Mouse (Mus musculus): ENCODE results near the gene Mettl27. TPM values are rescaled to one million over a fixed set of nuclear protein-coding genes. Genes with fewer than 3 reads are reported as not detected.

The Mettl27 gene
- polyA plus RNA-seq, 1 experiment from 2014 or later = 26.1 TPM

- no peaks in the 10 kb centered on the region for H3K27me3 ChIP-seq
- peaks cover 11% of the 10 kb centered on the region; the same call in 1 of the 2 replicates for H3K4me1 ChIP-seq
- no peak overlapping the region for H3K9ac ChIP-seq
- no peak for ATAC-seq (replicated peaks; ENCODE audit: low FRiP score)
- H3K9me3 ChIP-seq (replicated peaks) = no peaks in the 10 kb centered on the region
- H3K4me2 ChIP-seq = no peak overlapping the region
- no peak overlapping the region for H3K27ac ChIP-seq
- 74% methylated on average over 8 of the region's 8 CpGs for WGBS
- no peaks in the 10 kb centered on the region for H3K36me3 ChIP-seq
- no peak overlapping the region for H3K4me3 ChIP-seq (replicated peaks)
Measured at GRCm38 (mm10) chr5:134901644-134902027, 30.5 kb upstream of the Mettl27 start.

- Histone ChIP-seq H3K27me3 (no peaks in the 10 kb centered on the region), H3K27ac (no peak within 1 kb of the TSS), H3K36me3 (no peaks in the 10 kb centered on the region), H3K4me1 (0 out of 2 replicates have a peak, but pooled peaks cover 3% of the 10 kb centered on the region), H3K4me2 (no peak within 1 kb of the TSS), H3K9me3 (replicated peaks) (no peaks in the 10 kb centered on the region), H3K9ac (no peak within 1 kb of the TSS), H3K4me3 (replicated peaks) (no peak within 1 kb of the TSS)
- ATAC-seq (replicated peaks; ENCODE audit: low FRiP score) = no peak
- WGBS = 82% methylated on average over 6 of the region's 6 CpGs
Measured at GRCm38 (mm10) chr5:134906633-134907032, 25.5 kb upstream of the Mettl27 start, which contains the start of gene Tmem270. Tmem270 (minus strand) TSS chr5:134906733.

GRCm38 (mm10) chr5:134907135-134907534 is 25.0 kb upstream of the Mettl27 start:
- H3K27me3 ChIP-seq = no peaks in the 10 kb centered on the region
- ATAC-seq (replicated peaks; ENCODE audit: low FRiP score) = peak; percentile 79

GRCm38 (mm10) chr5:134911901-134912300 is 20.3 kb upstream of the Mettl27 start:
- Histone ChIP-seq H3K4me2 (no peak overlapping the region), H3K27me3 (0 out of 2 replicates have a peak, but pooled peaks cover 2% of the 10 kb centered on the region), H3K4me1 (0 out of 2 replicates have a peak, but pooled peaks cover 2% of the 10 kb centered on the region), H3K9me3 (replicated peaks) (no peaks in the 10 kb centered on the region), H3K9ac (no peak overlapping the region), H3K4me3 (replicated peaks) (no peak overlapping the region), H3K36me3 (no peaks in the 10 kb centered on the region), H3K27ac (no peak overlapping the region)
- 90% methylated on average over 2 of the region's 2 CpGs for WGBS
- no peak for ATAC-seq (replicated peaks; ENCODE audit: low FRiP score)

More at GRCm38 (mm10) chr5:134907135-134907534, 25.0 kb upstream of the Mettl27 start:
- Histone ChIP-seq H3K4me1 (0 out of 2 replicates have a peak, but pooled peaks cover 3% of the 10 kb centered on the region), H3K9ac (no peak overlapping the region), H3K36me3 (no peaks in the 10 kb centered on the region), H3K4me2 (no peak overlapping the region), H3K4me3 (replicated peaks) (no peak overlapping the region), H3K27ac (no peak overlapping the region), H3K9me3 (replicated peaks) (no peaks in the 10 kb centered on the region)
- WGBS = under 1% methylated on average over 13 of the region's 13 CpGs

- H3K4me1 ChIP-seq = no peaks in the 10 kb centered on the region
- WGBS = 74% methylated on average over 3 of the region's 3 CpGs
- no peak for ATAC-seq (replicated peaks; ENCODE audit: low FRiP score)
- H3K4me2 ChIP-seq = no peak overlapping the region
- no peak overlapping the region for H3K4me3 ChIP-seq (replicated peaks)
- no peaks in the 10 kb centered on the region; the same call in 1 of the 2 replicates for H3K9me3 ChIP-seq (replicated peaks)
- H3K36me3 ChIP-seq = no peaks in the 10 kb centered on the region
- 0 out of 2 replicates have a peak, but pooled peaks cover 2% of the 10 kb centered on the region for H3K27me3 ChIP-seq
- no peak overlapping the region for H3K27ac ChIP-seq
- no peak overlapping the region for H3K9ac ChIP-seq
Measured at GRCm38 (mm10) chr5:134913352-134913751, 18.8 kb upstream of the Mettl27 start.

GRCm38 (mm10) chr5:134913753-134914152 is 18.4 kb upstream of the Mettl27 start:
- no peaks in the 10 kb centered on the region; the same call in 1 of the 2 replicates for H3K9me3 ChIP-seq (replicated peaks)
- no peak overlapping the region for H3K27ac ChIP-seq
- H3K4me1 ChIP-seq = no peaks in the 10 kb centered on the region
- peak; percentile 74; the same call in 1 of the 2 replicates for ATAC-seq (replicated peaks; ENCODE audit: low FRiP score)
- WGBS = 82% methylated on average over 4 of the region's 4 CpGs
- H3K4me3 ChIP-seq (replicated peaks) = no peak overlapping the region
- 0 out of 2 replicates have a peak, but pooled peaks cover 2% of the 10 kb centered on the region for H3K27me3 ChIP-seq
- no peak overlapping the region for H3K4me2 ChIP-seq
- H3K9ac ChIP-seq = no peak overlapping the region
- no peaks in the 10 kb centered on the region for H3K36me3 ChIP-seq

- Histone ChIP-seq H3K36me3 (no peaks in the 10 kb centered on the region), H3K9ac (no peak overlapping the region), H3K27ac (no peak overlapping the region), H3K4me1 (no peaks in the 10 kb centered on the region), H3K4me3 (replicated peaks) (no peak overlapping the region), H3K27me3 (0 out of 2 replicates have a peak, but pooled peaks cover 2% of the 10 kb centered on the region), H3K9me3 (replicated peaks) (no peaks in the 10 kb centered on the region; the same call in 1 of the 2 replicates), H3K4me2 (no peak overlapping the region)
- 83% methylated on average over 8 of the region's 8 CpGs for WGBS
- ATAC-seq (replicated peaks; ENCODE audit: low FRiP score) = no peak
Measured at GRCm38 (mm10) chr5:134914510-134914909, 17.7 kb upstream of the Mettl27 start.

GRCm38 (mm10) chr5:134915311-134915710 is 16.9 kb upstream of the Mettl27 start, which contains the start of gene Cldn13:
Cldn13 (minus strand) TSS chr5:134915526.
- Histone ChIP-seq H3K9me3 (replicated peaks) (no peaks in the 10 kb centered on the region; the same call in 1 of the 2 replicates), H3K4me3 (replicated peaks) (no peak within 1 kb of the TSS), H3K4me2 (no peak within 1 kb of the TSS), H3K4me1 (no peaks in the 10 kb centered on the region), H3K9ac (no peak within 1 kb of the TSS), H3K36me3 (no peaks in the 10 kb centered on the region), H3K27me3 (0 out of 2 replicates have a peak, but pooled peaks cover 2% of the 10 kb centered on the region), H3K27ac (no peak within 1 kb of the TSS)
- WGBS = 75% methylated on average over 8 of the region's 8 CpGs
- no peak for ATAC-seq (replicated peaks; ENCODE audit: low FRiP score)

- H3K4me2 ChIP-seq = no peak overlapping the region
- H3K27me3 ChIP-seq = 0 out of 2 replicates have a peak, but pooled peaks cover 2% of the 10 kb centered on the region
- no peaks in the 10 kb centered on the region; the same call in 1 of the 2 replicates for H3K9me3 ChIP-seq (replicated peaks)
- H3K27ac ChIP-seq = no peak overlapping the region
- H3K4me3 ChIP-seq (replicated peaks) = no peak overlapping the region
- H3K36me3 ChIP-seq = no peaks in the 10 kb centered on the region
- ATAC-seq (replicated peaks; ENCODE audit: low FRiP score) = no peak
- 48% methylated on average over 16 of the region's 16 CpGs for WGBS
- no peak overlapping the region for H3K9ac ChIP-seq
- no peaks in the 10 kb centered on the region for H3K4me1 ChIP-seq
Measured at GRCm38 (mm10) chr5:134918071-134918832, 13.9 kb upstream of the Mettl27 start.

GRCm38 (mm10) chr5:134919097-134919496 is 13.1 kb upstream of the Mettl27 start:
- 90% methylated on average over 3 of the region's 3 CpGs for WGBS
- Histone ChIP-seq H3K4me2 (no peak overlapping the region), H3K4me1 (no peaks in the 10 kb centered on the region), H3K27me3 (no peaks in the 10 kb centered on the region), H3K9me3 (replicated peaks) (no peaks in the 10 kb centered on the region; the same call in 1 of the 2 replicates), H3K27ac (no peak overlapping the region), H3K4me3 (replicated peaks) (no peak overlapping the region), H3K36me3 (no peaks in the 10 kb centered on the region), H3K9ac (no peak overlapping the region)
- ATAC-seq (replicated peaks; ENCODE audit: low FRiP score) = peak; percentile 75

- Histone ChIP-seq H3K9me3 (replicated peaks) (no peaks in the 10 kb centered on the region; the same call in 1 of the 2 replicates), H3K9ac (no peak overlapping the region), H3K36me3 (no peaks in the 10 kb centered on the region), H3K4me1 (no peaks in the 10 kb centered on the region), H3K27me3 (no peaks in the 10 kb centered on the region), H3K4me2 (no peak overlapping the region), H3K4me3 (replicated peaks) (no peak overlapping the region), H3K27ac (no peak overlapping the region)
- 75% methylated on average over 6 of the region's 6 CpGs for WGBS
- no peak for ATAC-seq (replicated peaks; ENCODE audit: low FRiP score)
Measured at GRCm38 (mm10) chr5:134920106-134920687, 12.0 kb upstream of the Mettl27 start.

GRCm38 (mm10) chr5:134921106-134921505 is 11.1 kb upstream of the Mettl27 start:
- H3K4me1 ChIP-seq = no peaks in the 10 kb centered on the region
- WGBS = 94% methylated on average over 8 of the region's 8 CpGs
- no peak overlapping the region for H3K4me2 ChIP-seq
- ATAC-seq (replicated peaks; ENCODE audit: low FRiP score) = no peak
- H3K27ac ChIP-seq = no peak overlapping the region
- H3K36me3 ChIP-seq = no peaks in the 10 kb centered on the region
- H3K9me3 ChIP-seq (replicated peaks) = no peaks in the 10 kb centered on the region; the same call in 1 of the 2 replicates
- H3K27me3 ChIP-seq = no peaks in the 10 kb centered on the region
- no peak overlapping the region for H3K9ac ChIP-seq
- no peak overlapping the region for H3K4me3 ChIP-seq (replicated peaks)

Measured in kidney, embryonic 15.5 days (tissue).